Mouse (Mus musculus) adrenal gland, adult 2 months (tissue): ENCODE data around the gene Mrps35. TPM values are rescaled to one million over a fixed set of nuclear protein-coding genes. Genes with fewer than 3 reads are reported as not detected.
A peak's percentile ranks its signal among the peaks of the same experiment; 100 is the strongest.

Experiments used
- DNase-seq: peaks from one replicate; pipeline ENCODE4 v3.0.0; 2021
- long read RNA-seq: library from polyadenylated mRNA; stranded (forward); transcript quantifications from one replicate; pipeline ENCODE4 v2.0.0, GENCODE M21; 2021
- polyA plus RNA-seq: library from polyadenylated mRNA; depleted of rRNA; stranded (reverse); fragments of >200 nt; gene quantifications from 2 replicates; pipeline ENCODE4 v1.2.3, GENCODE M21; 2012; rRNA removed
- total RNA-seq, 2 experiments: library from RNA; stranded (reverse); gene quantifications; 2 replicates each; pipeline ENCODE4 v1.2.3; 2021

Mrps35 gene
- total RNA-seq (100 to 1,000 TPM in 1 of 2 experiments, 10 to 100 TPM in 1; 62.7 to 106 TPM), polyA plus RNA-seq (5.9 and 6.7 TPM in 2 replicates)
- long read RNA-seq, full-length matches to known transcripts = 53 of 62 reads
- long read RNA-seq, partial matches to known transcripts = 0 of 62 reads
- long read RNA-seq, other reads (novel, unspliced or antisense) = 9 of 62 reads

DNA sequence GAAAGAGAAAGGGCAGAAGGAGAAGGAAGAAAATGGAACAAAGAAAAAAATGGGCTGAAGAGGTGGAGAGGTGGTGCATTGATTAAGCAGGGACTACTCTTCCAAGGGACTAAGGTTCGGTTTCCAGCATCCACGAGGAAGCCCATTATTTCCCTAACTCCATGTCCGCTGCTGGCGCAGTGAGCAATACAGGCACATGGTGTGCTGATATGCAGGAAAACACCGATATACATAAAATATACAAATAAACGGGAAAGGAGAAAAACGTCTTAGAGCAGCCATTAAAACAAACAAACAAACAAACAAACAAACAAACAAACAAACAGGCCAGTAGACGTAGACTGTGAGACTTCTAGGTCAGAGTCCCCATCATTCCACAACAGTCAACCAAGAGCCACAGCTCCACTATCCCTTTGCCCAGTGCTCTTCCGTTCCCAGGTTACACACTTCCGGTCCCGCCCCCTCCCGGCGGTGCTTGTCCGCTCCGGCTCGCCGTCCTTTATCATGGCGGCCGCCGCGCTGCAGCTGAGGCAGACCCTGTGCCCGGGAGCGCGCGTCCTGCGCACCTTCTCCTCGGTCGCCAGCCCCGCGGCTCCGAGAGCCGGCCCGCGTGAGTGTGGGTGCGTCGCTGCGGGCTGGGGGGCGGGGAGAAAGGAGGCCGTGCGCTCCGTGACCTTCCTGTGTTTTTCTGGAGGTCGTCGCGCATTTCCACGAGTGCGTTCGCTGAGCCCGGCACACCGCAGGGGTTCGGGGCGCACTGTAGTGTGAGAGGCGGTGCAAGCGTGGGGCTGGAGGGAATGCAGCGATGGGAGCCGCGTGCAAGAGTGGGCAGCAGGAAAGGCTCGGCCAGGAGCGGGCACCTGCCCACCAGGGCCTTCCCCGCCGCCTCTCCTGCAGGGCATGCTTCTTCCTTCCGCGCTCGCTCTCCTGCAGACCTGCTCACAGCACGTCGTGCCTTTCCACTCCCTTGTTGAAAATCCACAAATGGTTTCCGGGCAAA is at the start of gene Mrps35:
Gene Mrps35 (plus strand): TSS at position 474 of the 1,000 bp plus-strand sequence.
- peak; percentile 93 for DNase-seq

DNA sequence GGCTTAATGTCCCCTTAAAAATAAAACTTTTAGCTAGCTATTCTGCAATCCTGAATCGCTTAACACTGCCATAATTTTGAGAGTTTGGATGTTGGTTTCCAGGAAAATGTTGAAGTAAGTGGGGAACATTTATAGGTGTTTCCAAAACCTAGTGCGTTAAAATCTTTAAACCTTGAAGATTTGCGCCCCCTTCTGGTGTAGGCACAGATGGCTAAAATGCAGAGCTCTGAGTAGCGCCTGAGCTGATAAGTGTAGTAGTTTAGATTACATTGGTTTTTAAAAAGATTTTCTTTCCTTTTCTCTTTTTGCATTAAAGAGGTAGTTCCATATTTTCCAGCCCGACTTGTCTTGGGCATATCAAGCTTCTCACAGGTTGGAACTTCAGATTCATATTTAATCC is 48.3 kb upstream of the Mrps35 start:
- DNase-seq = peak; percentile 56

DNA sequence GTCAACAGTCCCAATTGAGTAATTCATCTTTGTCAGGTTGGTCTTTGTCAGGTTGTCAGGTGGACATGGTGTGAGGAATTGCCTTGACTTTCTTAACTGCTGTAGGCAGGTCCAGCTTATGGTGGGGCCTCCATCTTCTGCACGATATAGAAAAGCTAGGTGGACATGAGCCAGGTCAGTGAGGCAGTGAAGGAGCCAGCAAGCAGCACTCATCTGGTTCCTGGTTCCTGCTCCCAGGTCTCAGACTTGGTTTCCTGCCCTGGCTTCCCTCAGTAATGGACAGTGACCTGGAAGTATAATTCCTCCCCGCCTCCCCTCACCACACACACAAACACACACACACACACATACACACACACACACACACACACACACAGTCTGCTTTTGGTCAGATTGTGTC is 47.2 kb upstream of the Mrps35 start:
- DNase-seq = no peak

DNA sequence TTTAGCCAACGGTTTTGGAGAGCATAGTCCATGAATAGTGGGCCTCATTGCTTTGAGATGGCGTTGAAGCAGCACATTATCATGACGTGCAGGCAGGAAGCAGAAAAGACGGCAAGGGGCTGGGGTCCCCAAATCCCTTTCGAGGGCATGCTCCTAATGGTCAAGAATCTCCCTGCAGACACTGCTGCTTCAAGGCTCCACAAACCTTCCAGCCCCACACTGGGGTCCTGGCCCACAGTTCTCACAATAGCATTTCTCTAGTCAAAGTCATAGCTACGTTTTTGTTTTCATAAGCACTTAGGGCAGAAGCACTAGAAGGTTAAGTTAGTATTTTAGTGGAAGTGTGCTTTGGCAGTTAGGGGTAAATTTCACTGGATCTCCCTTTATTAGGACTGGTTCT is 46.7 kb upstream of the Mrps35 start:
- DNase-seq = no peak

DNA sequence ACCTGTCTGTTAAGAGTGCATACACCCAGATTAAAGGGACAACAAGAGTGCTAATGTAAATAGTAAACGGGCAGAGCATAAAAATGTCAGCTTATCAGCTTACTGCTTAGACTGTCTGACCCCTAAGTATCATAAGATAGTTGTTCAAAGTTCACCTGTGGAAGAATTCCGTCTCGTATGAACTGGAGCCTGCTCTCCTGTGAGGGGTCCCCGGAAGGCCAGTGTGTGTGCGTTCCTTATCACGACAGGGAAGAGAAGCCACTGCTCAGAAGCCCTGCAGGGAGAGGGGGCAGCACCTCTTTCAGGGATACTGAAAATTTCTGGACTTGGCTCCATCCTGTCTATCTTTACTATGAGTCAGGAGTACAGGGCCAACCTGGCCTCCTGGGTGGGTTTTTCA is 45.6 kb upstream of the Mrps35 start:
- no peak for DNase-seq

DNA sequence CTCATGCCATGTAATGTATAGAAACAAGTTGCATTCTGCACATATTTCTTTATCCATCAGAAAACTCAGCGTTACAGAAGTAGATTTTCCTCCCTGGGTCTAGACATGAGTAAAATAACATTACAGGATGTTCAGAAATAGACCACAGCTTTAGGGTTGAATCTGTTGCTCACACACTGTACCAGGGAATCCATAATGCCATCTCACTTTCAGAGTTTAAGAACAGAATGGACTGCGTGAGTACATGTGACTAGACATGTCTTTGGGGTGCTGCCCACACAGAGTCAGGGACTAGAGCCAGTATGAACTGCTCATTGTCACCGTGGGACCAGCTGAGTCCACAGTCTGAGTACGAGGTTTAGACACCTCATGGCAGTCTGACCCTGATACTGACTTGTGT is 43.9 kb upstream of the Mrps35 start:
- no peak for DNase-seq

DNA sequence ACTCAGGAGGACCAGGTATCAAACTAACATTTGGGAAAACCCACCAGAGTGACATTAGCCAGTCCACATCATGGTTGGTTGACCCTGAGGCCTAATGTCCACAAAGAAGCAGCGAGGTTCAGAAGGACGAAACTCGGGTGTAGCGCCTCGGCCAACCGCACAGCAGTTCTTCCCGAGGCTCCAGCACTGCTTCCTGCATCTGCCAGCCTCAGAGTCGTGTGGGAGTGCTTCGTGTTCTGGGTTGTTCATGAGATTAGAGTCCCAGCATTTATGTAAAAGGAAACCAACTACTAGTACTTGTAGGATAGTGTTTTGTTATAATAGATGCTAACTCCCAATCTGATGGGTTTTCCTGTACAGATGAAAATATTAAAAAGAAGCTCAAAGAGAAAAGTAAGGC is 43.3 kb upstream of the Mrps35 start:
- no peak for DNase-seq

DNA sequence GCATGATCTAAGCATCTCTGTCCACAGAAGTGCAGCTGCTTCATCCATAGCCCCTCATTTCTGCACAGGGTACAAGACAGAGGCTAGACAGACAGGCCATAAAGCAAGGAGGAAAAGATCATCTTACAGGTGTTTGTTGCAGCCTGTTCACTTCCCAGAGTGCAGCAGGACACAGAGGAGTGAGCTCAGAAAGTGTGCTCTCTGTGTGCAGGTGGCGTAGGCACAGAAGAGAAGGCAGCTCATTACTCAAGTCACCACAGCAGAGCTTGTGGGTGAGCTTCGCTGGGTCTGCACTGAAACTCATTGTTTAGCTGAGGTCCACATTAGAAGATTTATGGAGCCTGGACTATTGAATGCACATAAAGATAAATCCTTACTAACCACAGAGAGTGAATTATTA is 42.8 kb upstream of the Mrps35 start:
- no peak for DNase-seq

DNA sequence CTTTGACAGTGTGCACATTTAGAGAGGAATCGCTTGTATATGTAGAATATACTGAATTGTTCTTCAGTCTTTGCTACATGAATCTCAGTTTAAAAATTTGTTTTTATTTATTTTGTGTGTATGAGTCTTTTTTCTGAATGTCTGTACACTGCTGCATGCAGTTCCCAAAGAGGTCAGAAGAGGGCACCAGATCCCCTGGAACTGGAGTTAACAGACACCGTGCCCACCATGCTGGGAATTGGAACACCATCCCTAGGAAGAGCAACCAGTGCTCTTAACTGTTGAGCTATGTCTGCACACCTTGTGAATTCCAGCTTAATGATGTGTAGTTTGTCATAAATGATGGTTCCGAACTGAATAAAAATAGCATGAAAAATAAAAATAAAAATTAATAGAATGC is 34.4 kb upstream of the Mrps35 start:
- peak; percentile 21 for DNase-seq

DNA sequence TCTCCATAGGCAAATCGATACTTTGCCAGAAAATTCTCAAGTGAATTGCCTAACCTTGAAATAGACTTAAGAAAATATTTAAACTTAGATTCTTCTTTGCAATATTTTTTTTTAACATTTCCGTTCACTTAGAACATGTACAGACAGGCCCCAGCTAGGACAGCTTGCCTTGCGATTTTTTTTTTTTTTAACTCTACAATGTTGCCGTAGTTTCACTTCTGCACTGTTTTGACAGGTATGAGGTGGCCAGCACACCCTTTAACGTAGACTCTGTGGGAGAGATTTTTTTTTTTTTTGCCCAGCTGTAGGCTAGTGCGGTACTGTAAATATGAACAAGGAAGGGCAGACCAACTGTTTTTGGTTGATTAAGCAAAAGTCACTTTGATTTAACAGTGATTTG is 32.2 kb upstream of the Mrps35 start:
- no peak for DNase-seq

DNA sequence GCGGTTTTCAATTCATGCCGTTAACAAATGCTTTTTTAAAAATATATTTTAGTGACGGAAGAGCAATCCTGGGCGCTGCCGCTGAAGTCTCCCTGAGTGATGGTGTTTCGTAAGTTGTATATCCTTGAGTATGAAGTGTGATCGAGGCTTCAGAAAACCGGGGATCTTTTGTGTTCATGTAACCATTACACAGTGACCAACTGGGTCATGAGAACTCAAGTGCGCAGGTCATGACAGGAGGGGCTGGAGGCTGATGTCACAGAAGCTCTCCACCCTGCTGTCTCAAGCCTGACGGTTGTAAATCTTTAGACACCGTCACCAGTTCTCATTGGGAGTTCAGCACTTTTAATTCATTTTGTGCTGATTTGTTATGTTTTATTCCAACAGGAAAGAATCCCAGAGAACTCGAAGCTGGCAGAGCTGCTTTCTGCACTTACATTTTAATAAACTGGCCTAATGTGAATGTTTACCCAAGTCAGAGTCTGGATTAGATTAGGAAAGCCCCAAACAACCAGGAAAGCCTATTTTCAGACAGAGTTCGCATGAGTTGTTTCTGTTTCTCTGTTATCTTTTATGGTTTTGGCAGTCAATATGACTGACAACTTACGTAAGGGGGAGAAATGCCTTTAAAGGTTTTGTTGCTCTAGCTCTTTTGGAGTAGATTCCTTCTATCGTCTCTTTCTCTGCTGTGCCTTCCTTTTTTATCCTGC is 31.6 kb upstream of the Mrps35 start:
- DNase-seq = no peak

DNA sequence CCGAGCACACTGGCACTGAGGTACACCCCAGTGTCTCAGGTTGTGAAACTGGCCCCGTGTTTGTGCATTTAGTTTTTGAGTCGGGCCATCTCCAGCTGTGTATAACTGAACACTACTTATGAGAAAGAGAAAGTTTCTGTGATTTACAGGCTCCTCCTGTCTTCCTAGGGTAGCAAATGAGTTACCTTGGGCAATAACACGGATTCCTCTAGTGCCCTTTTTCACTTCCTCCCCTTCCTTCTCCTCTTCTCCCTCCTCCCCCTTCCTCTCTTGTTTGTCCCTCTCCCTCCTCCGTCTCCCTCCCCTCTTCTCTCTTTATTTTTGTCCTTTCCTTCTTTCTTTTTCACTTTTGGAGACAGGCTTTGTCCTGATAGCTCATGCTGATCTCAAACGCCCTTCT is 31.0 kb upstream of the Mrps35 start:
- DNase-seq = no peak

DNA sequence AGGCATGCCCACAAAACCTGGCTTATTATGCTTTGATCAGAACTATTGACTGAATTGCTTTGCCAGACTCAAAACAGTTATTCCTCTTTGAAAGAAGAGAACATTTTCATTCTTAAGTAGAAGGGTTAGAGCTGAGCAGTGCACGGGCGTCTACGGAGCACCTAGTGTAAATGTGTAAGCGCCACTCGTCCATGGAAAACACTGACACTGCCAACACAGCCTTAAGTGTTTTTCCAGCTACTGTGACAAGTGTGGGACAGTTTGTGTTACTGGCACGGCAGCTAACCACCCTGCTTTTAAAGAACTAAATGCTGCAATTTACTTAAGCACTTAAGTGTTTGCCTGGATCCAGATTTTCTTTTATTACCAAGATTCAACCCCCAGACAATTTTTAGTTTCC is 30.6 kb upstream of the Mrps35 start:
- DNase-seq = no peak

DNA sequence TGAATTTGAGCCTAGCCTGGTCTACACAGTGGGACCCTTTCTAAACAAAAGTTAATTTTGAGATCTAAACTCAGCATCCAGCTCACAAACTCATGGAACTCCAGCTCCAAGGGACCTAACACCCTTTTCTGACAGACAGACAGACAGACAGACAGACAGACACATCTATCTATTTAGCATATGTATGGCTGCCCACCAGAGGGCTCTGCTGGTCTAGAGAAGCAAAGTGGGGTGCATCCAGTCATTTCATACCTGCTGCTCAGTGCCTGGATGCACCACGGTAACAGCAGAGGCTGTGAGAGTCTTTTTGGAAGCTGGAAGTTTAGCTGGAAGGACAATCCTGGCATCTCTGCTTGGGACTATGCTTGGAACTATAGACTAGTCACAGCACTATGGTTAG is 29.0 kb upstream of the Mrps35 start:
- no peak for DNase-seq

DNA sequence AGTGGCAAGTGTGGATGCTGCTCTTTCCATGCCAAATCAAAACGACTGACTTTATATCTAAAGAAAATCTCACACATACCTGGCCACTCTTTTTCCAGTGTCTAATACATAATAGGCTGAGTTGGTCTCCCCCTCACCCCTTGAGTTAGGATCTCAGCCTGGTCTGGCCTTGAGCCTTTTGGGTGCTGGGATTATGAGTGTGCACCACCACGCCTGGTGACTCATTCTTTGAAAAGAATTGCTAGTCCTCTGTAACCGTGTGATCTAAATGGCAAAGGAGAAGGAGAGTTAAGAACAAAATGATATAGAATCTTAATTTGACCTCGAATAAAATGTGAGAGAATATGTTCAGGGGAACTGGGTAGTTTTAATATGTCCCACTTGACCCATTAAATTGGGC is 24.7 kb upstream of the Mrps35 start:
- peak; percentile 66 for DNase-seq

DNA sequence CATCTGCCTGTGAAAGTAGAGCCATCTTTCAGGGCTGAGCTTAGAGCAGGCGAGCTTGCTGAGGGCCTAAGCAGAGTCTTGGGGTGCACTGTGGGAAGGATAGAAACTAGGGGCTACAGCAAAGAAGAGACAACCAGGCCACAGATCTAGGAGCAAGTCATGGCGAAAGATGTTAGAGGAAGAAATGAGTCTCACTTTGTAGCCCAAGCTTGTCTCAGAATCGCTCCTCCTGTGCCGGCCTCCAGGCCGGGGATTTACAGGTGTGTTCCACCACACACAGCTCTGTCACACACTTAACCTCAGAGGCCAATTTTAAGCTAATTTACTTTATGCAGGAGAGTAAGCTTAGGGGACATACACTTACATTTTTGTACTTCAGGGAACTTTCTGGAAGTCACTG is 24.2 kb upstream of the Mrps35 start:
- no peak for DNase-seq

DNA sequence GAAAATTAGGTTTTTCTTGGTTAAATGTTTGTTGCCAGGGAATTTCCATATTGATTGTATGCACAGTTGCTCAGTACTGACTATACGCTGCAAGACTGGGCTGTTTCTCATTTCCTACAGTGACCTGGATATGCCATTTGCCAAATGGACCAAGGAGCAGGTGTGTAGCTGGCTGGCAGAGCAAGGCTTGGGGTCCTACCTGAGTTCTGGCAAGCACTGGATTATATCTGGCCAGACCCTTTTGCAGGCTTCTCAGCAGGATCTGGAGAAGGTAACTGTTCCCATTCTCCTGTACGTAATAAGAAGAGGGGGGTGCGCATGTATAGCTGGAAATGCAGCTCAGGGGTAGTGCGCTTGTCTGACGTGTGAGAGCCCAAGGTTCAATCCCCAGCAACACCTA is 21.4 kb upstream of the Mrps35 start:
- no peak for DNase-seq

DNA sequence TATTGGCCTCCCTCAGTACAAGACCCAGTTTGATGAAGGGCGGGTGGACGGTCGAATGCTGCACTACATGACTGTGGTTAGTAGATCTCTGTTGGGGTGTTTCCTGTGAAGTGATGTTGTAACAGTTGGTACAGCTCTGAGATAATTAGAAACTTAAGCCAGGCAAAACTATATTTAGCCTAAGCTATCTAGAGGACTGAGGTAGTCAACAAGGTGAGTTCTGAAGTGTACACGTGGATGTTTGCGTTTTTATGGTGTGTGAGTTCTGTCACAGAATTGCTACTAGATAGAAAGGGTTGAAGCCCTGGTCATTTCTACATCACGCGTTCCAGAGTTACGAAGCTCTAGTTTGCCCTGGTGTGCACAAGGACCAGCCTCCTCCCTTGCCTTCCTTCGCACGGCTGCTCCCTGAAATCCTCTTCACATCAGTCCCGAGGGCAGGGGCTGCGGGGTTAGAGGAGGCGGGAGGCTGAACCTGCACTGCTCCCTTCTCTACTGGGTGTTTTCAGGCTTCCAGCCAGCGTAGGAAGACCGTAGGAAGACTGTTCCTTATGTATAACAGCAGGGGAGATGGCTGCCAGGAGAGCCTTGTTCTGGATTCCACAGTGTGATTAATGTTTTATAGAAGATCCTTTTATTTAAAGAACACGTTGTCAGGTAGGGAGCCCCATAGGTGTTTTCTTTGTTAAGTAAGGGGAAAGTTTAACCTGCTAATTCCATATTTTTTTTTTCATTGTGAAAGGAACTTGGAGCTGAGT is 20.0 kb upstream of the Mrps35 start:
- DNase-seq = no peak

DNA sequence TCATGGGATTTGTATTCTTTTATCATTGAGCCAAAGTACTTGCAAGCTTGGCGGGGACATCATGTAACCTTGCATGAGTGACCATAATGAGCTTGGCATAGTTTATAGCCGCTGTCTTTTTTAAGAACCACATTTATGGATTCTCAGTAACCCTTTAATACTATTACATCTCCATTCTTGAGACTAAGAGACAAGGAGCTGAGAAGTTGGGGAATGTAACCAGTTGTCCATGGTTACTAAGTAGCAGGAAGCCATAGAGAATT is 19.5 kb upstream of the Mrps35 start:
- DNase-seq = no peak

DNA sequence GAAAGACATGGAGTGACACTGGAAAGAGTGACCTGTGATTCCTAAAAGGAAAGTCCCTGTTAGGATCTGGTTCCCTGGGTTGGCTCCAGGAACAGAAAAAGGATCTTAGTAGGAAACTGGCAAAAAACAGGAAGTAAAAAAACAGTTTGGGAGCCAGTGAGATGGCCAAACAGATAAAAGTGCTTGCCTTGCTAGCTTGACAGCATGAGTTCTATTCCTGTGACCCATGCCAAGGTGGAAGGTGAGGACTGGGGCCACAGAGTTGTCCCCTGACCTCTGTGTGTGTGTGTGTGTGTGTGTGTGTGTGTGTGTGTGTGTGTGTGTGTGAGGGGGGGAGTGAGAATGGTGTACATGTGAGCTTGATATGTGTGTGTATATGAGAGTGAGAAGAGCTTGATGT is 19.0 kb upstream of the Mrps35 start:
- DNase-seq = no peak

DNA sequence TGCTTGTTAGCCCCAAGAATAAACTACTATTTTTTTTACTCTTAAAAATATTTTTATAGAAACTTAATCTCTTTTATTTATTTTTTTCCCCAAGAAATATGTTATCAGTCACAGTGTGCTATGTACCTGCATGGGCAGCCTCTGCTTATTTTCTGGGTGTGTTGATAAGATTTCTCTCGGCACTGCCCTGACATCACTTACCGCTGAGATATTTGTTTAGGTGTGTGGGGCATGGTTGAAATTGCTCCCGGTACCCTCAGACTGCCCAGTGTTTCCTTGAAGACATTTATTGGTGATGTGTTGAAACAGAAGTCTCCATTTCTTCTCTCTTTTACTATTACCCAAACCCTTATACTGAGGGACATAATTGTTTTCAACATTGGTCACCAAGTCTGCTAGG is 17.8 kb upstream of the Mrps35 start:
- DNase-seq = no peak

DNA sequence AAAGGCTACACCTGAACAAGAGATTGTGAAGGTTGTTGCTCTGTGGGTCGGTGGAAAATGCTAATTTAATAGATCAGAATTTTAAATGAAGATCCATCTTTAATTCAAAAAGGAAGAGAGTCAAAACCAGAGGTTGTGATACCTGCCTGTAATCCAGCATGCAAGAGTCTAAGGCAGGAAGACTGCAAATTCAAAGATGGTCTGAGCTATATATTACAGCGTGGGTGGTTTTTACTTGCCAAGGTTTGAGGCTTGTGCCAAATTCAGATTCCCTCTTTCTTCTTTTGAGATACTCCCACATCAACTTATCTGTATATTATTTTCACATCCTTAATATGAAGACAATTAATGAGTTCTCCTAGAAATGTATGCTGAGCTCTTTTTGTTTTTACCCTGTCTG is 14.2 kb upstream of the Mrps35 start:
- no peak for DNase-seq

DNA sequence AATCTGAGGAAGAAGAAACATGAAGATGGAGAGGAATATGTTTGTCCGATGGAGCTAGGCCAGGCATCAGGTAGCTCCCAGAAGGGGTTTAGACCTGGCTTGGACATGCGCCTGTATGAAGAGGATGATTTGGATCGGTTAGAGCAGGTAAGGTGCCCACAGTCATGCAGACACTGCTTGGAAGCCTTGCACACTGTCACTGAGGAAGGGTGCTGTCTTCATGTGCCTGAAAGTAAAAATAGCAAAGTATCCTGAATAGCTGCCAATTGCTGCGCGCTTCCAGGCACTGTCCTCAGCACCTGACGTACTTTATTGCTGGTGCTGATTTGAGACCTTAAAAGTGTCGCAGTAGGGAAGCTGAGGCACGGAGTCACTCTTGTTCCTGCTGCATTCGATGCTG is 13.0 kb upstream of the Mrps35 start:
- DNase-seq = no peak
